Mouse (Mus musculus): ENCODE measurements at regions not wholly inside any gene's neighbourhood (a gene's known extent, or its start where the extent isn't known, plus 50 kb on each side); places are given as distances from the start of the nearest gene placed in this dataset.
A peak's percentile ranks its signal among the peaks of the same experiment; 100 is the strongest.

DNA sequence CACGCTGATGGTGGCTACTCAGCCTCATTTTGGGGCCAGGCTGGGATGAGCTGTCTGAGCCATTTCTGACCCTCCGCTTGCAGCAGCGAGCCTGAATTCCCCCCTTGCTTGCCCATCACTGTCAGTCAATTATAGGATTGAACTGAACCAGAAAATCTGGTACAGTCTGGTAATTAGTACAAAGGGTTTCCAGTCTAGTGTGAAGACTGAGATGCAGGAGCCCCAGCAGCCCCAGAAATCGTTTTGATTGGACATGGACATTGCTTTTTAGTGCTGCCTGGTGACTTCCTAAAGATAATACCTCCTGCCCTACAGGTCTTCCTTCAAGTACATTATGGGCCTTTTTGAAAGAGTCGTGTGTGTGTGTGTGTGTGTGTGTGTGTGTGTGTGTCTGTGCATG, 88.5 kb upstream of the Sox2 start:
- Histone ChIP-seq H3K9me3 (replicated peaks) (no peaks in the 10 kb centered on the region), H3K27ac (peak overlapping the region; percentile 79), H3K4me2 (peak overlapping the region; percentile 60), H3K36me3 (ENCODE audit: poor library complexity, severe bottlenecking) (no peaks in the 10 kb centered on the region), H3K4me1 (peaks cover 71% of the 10 kb centered on the region), H3K9ac (peak overlapping the region; percentile 64), H3K4me3 (peak overlapping the region; percentile 43), H3K27me3 (no peaks in the 10 kb centered on the region)
- peak; percentile 66 for ATAC-seq
- WGBS: 4% methylated on average over 5 of the region's 5 CpGs

DNA sequence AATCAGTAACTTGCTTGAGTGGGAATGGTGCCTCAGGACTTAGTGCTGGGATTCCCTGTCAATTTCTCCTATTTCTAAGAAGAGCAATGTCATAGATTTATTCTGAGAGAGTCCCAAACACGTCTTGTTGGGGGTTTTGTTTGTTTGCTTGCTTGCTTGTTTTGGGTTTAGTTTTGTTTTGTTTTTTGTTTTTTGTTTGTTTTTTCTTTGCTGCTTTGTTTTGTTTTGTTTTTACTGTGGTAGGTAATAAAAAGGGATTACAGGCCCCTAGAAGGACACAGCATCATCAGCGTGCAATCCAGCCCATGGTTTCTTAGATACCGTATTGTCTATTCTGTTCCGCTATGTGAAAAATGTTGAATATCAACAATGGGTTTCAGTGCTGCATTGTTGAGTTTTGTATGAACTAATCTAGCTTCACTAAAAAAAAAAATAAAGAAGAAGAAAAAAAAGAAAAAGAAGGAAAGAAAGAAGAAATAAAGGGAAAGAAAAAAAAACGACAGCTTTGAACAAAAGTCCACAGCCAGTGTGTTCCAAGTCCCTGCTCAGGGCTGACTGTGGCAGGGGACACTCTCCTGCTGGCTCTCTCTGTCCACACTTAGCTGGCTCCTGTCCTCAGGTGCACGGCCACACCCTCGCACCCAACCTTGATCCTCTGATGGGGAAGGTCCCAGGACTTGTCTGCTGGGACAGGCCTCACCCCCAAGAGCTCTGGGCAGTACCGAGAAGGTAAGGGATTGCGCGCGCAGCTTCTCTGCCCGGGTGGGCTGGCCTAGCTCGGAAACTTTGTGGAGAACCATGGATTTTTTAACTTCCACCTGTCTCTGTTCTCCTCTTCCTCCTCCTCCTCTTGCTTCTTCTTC, 90.1 kb upstream of the Sox2 start:
- peak overlapping the region; percentile 88 for H3K27ac ChIP-seq
- no peaks in the 10 kb centered on the region for H3K36me3 ChIP-seq (ENCODE audit: poor library complexity, severe bottlenecking)
- H3K4me1 ChIP-seq: peaks cover 55% of the 10 kb centered on the region

DNA sequence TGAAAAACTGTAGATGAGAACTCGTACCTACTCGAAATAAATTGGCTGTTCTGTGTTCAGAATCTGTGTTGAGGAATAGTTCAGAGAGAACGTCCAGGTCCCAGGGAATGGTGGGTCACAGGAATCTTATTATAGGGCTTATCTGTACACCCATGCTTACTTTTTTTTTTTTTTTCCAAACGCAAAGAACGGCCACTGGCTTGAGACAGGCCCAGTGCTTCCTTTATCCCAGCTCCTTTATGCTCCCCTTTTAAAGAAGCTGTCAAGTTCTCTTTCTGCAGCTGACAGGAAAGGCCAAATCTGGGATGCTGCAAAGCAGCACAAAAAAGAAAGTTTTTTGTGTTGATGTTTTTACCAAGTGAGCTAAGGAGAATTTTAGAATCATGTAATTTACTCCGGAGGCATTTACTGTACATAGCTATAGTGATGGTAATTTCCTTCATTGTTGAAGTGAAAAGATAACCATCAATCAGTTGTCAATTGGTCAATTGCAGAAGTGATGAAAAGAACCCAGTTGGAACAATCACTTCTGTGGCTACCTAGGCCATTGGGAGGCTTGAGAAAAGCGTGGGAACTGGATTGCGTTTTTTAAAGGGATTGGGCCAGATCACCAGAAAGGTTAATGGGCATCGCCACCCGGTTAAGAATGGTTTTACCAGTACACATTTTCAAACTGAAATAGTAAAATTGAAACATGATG, 91.2 kb upstream of the Sox2 start:
- H3K9ac ChIP-seq: no peak overlapping the region
- no peaks in the 10 kb centered on the region for H3K36me3 ChIP-seq (ENCODE audit: poor library complexity, severe bottlenecking)
- H3K27me3 ChIP-seq: no peaks in the 10 kb centered on the region
- H3K27ac ChIP-seq: peak overlapping the region; percentile 88; the same call in 1 of the 2 replicates
- WGBS: 16% methylated on average over 10 of the region's 10 CpGs
- no peak overlapping the region; the same call in 1 of the 2 replicates for H3K4me2 ChIP-seq
- peaks cover 49% of the 10 kb centered on the region for H3K4me1 ChIP-seq
- H3K9me3 ChIP-seq (replicated peaks): no peaks in the 10 kb centered on the region
- ATAC-seq: peak; percentile 55
- no peak overlapping the region for H3K4me3 ChIP-seq

More for the DNA sequence above, 90.1 kb upstream of the Sox2 start:
- H3K4me2 ChIP-seq: peak overlapping the region; percentile 60
- no peaks in the 10 kb centered on the region for H3K27me3 ChIP-seq
- peak overlapping the region; percentile 67 for H3K9ac ChIP-seq
- no peaks in the 10 kb centered on the region for H3K9me3 ChIP-seq (replicated peaks)
- H3K4me3 ChIP-seq: peak overlapping the region; percentile 43
- 10% methylated on average over 13 of the region's 13 CpGs for WGBS
- peak; percentile 26; the same call in 1 of the 2 replicates for ATAC-seq

DNA sequence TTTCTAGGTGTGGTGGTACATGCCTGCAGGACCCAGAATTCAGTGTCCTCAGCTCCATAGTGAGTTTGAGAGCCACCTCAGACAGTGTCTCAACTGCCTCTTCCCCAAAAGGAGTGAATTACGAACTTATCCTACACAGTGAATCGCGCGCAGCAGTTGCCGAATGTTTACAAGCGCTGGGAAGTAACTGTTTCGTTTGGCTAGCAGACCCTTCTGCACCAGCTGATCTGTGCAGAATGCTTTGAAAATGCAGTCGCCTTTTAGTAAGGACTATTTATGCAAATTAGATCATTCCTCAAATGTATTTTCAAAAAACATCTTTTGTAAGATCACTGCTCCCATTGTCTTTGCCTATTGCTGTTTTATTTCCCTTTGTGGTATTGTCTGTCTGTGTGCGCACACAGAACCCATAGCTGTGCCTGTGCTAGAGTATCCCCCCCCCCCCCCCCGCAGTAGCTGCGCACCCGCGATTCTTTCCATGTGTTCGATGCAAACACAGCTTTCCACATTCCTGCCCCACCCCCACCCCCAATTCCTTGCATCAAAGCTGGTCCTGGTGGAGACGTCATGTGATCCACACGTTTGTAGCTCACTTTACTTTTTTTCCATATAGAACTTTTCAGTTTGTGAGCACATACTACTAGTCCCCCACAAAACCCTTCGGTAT, 97.5 kb upstream of the Sox2 start:
- no peak overlapping the region for H3K27ac ChIP-seq
- H3K27me3 ChIP-seq: no peaks in the 10 kb centered on the region
- peaks cover 31% of the 10 kb centered on the region for H3K4me1 ChIP-seq
- no peaks in the 10 kb centered on the region for H3K36me3 ChIP-seq (ENCODE audit: poor library complexity, severe bottlenecking)
- H3K9ac ChIP-seq: no peak overlapping the region
- 35% methylated on average over 16 of the region's 17 CpGs for WGBS
- H3K4me2 ChIP-seq: peak overlapping the region; percentile 32
- H3K4me3 ChIP-seq: no peak overlapping the region
- H3K9me3 ChIP-seq (replicated peaks): no peaks in the 10 kb centered on the region
- ATAC-seq: peak; percentile 59

DNA sequence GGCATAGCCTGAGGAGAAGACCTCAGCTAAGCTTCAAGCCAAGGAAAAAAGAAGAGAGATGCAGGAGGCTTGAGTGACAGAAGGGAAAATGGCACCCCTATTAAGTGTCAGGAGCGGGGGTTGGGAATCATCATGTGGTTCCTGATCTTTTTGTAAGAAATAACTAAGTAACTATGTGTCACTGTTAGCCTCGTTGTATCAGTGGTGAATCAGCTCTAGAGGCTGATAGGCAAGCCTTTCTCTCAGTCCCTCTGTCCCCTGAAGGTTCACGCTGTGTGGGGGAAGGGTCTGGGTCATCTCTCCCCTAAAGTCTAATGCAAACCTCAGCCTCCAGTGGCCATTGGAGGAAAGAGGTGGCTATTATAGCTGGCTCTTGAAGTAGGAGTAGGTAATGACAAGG, 99.1 kb upstream of the Sox2 start:
- Histone ChIP-seq H3K4me3 (no peak overlapping the region), H3K27ac (no peak overlapping the region), H3K4me2 (no peak overlapping the region), H3K9ac (no peak overlapping the region), H3K4me1 (peaks cover 31% of the 10 kb centered on the region), H3K9me3 (replicated peaks) (no peaks in the 10 kb centered on the region), H3K36me3 (ENCODE audit: poor library complexity, severe bottlenecking) (no peaks in the 10 kb centered on the region), H3K27me3 (no peaks in the 10 kb centered on the region)
- ATAC-seq: no peak
- 58% methylated on average over 3 of the region's 3 CpGs for WGBS

DNA sequence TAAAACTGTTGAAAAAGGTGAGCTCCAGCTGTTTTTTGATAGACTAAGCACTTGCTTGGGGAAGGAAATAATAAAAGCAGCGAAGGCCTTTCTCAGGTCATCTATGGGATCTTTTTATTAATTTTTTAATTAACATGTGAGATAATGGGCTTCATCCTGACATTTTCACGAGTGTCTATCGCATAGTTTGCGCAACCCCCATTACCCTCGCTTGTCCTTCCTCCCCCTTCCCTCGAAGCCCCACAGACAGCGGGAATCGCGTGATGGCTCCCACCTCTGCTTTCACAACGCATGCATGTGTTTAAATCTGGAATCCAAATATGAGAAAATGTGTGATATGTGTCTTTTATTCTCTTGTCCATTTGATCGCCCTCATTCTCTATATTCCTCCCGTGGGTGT, 100.0 kb upstream of the Sox2 start:
- WGBS: 66% methylated on average over 12 of the region's 12 CpGs

DNA sequence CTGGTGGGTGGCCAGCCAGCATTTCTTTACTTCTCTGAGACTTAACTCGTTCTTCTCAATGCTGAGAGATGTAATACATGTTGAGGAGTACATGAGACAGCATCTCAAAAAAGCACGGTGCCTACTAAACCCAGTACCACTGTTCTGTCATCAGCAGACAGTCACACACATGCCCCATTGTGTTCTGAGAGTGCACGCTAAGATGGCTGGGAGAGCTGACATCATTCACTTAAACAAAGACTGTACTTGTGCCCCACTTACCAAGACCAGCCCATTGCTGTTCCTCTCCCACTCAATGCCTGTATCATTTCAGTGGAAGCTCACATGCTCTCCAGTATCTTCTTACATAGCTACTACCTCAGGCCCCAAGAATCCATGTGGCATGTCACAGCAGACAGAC, 117.8 kb upstream of the Sox2 start:
- H3K9ac ChIP-seq: no peak overlapping the region
- no peaks in the 10 kb centered on the region for H3K27me3 ChIP-seq
- peaks cover 15% of the 10 kb centered on the region for H3K4me1 ChIP-seq
- peak; percentile 82 for ATAC-seq
- no peaks in the 10 kb centered on the region for H3K36me3 ChIP-seq (ENCODE audit: poor library complexity, severe bottlenecking)
- no peak overlapping the region; the same call in 1 of the 2 replicates for H3K27ac ChIP-seq
- H3K9me3 ChIP-seq (replicated peaks): no peaks in the 10 kb centered on the region
- 24% methylated on average over 3 of the region's 3 CpGs for WGBS
- H3K4me2 ChIP-seq: no peak overlapping the region
- H3K4me3 ChIP-seq: no peak overlapping the region

More for the DNA sequence above, 100.0 kb upstream of the Sox2 start:
- Histone ChIP-seq H3K27me3 (no peaks in the 10 kb centered on the region), H3K4me3 (no peak overlapping the region), H3K4me2 (no peak overlapping the region), H3K4me1 (peaks cover 31% of the 10 kb centered on the region), H3K27ac (no peak overlapping the region), H3K9ac (no peak overlapping the region), H3K36me3 (ENCODE audit: poor library complexity, severe bottlenecking) (no peaks in the 10 kb centered on the region), H3K9me3 (replicated peaks) (no peaks in the 10 kb centered on the region)
- no peak for ATAC-seq

DNA sequence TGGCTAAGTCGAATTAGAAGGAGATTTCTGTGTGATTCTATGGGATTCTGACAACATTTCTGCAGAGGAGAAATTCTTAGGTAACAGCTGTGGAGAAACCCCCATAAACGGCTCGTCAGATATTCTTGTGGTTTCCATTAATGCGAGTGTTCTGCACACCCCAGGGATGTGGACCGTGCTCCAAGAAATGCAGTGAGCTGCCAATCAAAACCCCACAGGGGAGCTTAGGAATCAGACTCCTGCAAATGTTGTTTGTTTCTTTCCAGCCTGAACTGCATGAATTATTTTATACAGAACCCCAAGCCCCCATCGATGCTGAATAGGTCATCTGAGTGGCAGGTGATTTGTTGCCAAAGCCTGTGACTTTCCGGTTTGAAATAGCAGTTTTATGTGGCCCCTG, 118.4 kb upstream of the Sox2 start:
- WGBS: 41% methylated on average over 7 of the region's 7 CpGs
- Histone ChIP-seq H3K9me3 (replicated peaks) (no peaks in the 10 kb centered on the region), H3K27me3 (no peaks in the 10 kb centered on the region), H3K4me3 (no peak overlapping the region), H3K4me1 (peaks cover 15% of the 10 kb centered on the region), H3K36me3 (ENCODE audit: poor library complexity, severe bottlenecking) (no peaks in the 10 kb centered on the region), H3K4me2 (no peak overlapping the region), H3K9ac (no peak overlapping the region), H3K27ac (no peak overlapping the region; the same call in none of the 2 replicates)
- ATAC-seq: peak; percentile 48; the same call in 1 of the 2 replicates

DNA sequence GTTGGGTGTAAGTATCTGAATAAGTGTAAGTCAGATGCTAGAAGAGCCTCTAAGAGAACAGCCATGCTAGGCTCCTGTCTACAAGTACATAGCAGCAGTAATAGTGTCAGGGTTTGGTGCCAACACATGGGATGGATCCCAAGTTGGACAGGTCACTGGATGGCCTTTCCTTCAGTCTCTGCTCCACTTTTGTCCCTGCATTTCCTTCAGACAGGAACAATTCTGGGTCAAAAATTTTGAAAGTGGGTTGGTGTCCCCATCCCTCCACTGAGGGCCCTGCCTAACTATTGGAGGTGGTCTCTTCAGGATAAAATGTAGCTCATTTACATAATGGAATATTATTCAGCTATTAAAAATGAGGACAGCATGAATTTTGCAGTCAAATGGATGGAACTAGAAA, 122.7 kb upstream of the Sox2 start:
- Histone ChIP-seq H3K36me3 (ENCODE audit: poor library complexity, severe bottlenecking) (no peaks in the 10 kb centered on the region), H3K4me1 (peaks cover 16% of the 10 kb centered on the region), H3K9me3 (replicated peaks) (peaks cover 8% of the 10 kb centered on the region), H3K4me3 (no peak overlapping the region), H3K27ac (no peak overlapping the region), H3K9ac (no peak overlapping the region), H3K4me2 (no peak overlapping the region), H3K27me3 (no peaks in the 10 kb centered on the region)
- ATAC-seq: no peak

DNA sequence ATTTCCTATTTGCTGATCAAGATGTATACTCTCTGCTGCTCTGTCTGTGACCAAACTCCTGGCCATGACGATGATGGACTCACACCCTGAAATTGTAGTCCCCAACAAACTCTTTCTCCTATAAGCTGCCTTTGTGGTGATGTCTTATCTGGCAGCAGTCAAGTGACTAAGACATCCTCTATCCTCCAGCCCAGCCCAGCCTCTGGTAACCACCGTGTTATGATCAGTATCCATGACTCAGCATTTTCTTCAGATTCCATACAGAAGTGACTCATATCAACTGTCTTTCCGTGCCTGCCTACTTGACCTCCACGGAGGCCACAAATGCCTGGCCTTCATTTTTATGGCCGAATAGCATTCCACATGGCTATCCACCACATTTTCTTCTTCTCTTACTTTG, 124.5 kb upstream of the Sox2 start:
- H3K4me3 ChIP-seq: no peak overlapping the region
- H3K36me3 ChIP-seq (ENCODE audit: poor library complexity, severe bottlenecking): no peaks in the 10 kb centered on the region
- H3K4me2 ChIP-seq: no peak overlapping the region
- peaks cover 8% of the 10 kb centered on the region for H3K9me3 ChIP-seq (replicated peaks)
- no peak overlapping the region for H3K9ac ChIP-seq
- WGBS: 95% methylated on average over 5 of the region's 5 CpGs
- peaks cover 14% of the 10 kb centered on the region for H3K4me1 ChIP-seq
- no peaks in the 10 kb centered on the region for H3K27me3 ChIP-seq
- no peak overlapping the region for H3K27ac ChIP-seq
- ATAC-seq: no peak

DNA sequence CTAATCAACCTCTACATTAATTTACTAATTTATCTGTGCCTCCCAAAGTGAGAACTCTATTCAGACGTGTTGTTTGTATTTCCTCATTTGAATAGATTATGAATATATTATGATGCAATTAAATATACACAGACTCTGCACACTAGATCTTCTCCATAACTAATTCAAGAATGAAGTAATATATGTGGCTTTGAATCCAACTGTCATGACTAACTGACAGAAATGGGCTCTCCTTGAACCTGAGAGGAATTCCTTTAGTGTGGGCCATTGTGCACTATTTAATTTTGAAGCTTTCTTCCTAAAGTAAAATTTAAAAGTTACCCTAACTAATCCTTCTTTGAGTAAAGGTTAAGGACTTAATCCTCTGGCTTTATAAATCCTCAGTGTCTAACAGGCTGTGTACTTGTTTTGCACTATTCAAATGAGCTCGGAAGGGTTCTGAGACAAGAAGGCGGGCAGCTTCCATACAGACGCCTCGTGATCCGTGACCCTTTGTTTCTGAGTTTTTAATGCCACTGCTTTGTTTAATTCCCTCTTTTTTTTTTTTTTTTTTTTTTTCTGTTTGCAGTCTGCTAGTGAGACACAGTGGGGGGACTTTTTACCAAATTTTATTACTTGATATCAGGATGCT, 128.0 kb upstream of the Sox2 start:
- H3K27ac ChIP-seq: no peak overlapping the region

More for the DNA sequence above, 128.0 kb upstream of the Sox2 start:
- peaks cover 8% of the 10 kb centered on the region for H3K9me3 ChIP-seq (replicated peaks)
- WGBS: 12% methylated on average over 6 of the region's 6 CpGs
- no peak overlapping the region for H3K4me3 ChIP-seq
- no peak overlapping the region for H3K9ac ChIP-seq
- ATAC-seq: peak; percentile 70
- H3K4me2 ChIP-seq: no peak overlapping the region
- no peaks in the 10 kb centered on the region for H3K27me3 ChIP-seq
- H3K36me3 ChIP-seq (ENCODE audit: poor library complexity, severe bottlenecking): no peaks in the 10 kb centered on the region
- H3K4me1 ChIP-seq: peaks cover 14% of the 10 kb centered on the region

Measured in forebrain, embryonic 13.5 days (tissue).